In the genomic region with DNA sequence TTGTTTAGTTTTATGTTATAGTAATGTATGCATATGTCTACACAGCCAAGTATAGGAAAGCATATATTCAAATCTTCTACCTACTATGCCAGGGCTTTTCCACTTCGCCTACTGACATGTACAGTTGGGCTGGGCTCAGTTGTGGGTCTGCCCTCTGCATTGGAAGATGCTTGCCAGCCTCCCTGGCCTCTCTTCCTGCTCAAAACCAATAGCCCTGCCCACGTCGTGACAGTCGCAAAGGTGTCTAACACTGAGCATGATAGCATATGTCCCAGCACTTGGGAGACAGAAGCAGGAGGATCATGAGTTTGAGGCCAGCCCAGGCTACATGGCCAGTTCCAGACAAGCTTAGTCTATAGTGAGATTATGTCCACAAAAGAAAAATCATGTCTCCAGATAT, we compare ENCODE assay signal across 16 mouse cellular contexts.
"Had no signal": no experiment of that assay in that cellular context is flagged by ENCODE, and none has a peak within 500 bp of the region (broad histone marks: within the 10 kb centered on the region; RNA-seq: fewer than 3 reads in every experiment).

No protein-coding gene starts in this region.

- H3K27ac ChIP-seq: midbrain, embryonic 10.5 days; midbrain, embryonic 13.5 days; neural tube, embryonic 13.5 days; neural tube, embryonic 15.5 days had no signal

- H3K27me3 ChIP-seq: midbrain, embryonic 13.5 days; neural tube, embryonic 13.5 days; neural tube, embryonic 15.5 days had no signal

- H3K9me3 ChIP-seq: midbrain, embryonic 10.5 days; midbrain, embryonic 13.5 days; neural tube, embryonic 13.5 days; neural tube, embryonic 15.5 days had no signal

- H3K4me2 ChIP-seq: lung, embryonic 14.5 days; midbrain, embryonic 13.5 days; neural tube, embryonic 13.5 days; neural tube, embryonic 15.5 days had no signal

- DNase-seq: lung, adult 18-20 months; lung, embryonic 14.5 days; lung, postnatal 10 days; retina, postnatal 1 day; right cerebral cortex, adult 18-20 months; right cerebral cortex, postnatal 25 days; right cerebral cortex, postnatal 4 days; spleen, adult 18-20 months; thymus, adult 18-20 months; thymus, postnatal 14 days; thymus, postnatal 36 days had no signal

- H3K4me1 ChIP-seq: midbrain, embryonic 13.5 days; neural tube, embryonic 13.5 days; neural tube, embryonic 15.5 days had no signal

- H3K4me3 ChIP-seq: midbrain, embryonic 10.5 days; midbrain, embryonic 13.5 days; myocyte; neural tube, embryonic 13.5 days; neural tube, embryonic 15.5 days had no signal

- H3K9ac ChIP-seq: lung, embryonic 14.5 days; midbrain, embryonic 13.5 days; neural tube, embryonic 13.5 days; neural tube, embryonic 15.5 days had no signal
